Mouse (Mus musculus): ENCODE results near the gene Rom1. TPM values are rescaled to one million over a fixed set of nuclear protein-coding genes. Genes with fewer than 3 reads are reported as not detected.
"Not testable (repeated sequence)": the region's sequence is repeated elsewhere in the genome, so short reads cannot be mapped to it uniquely, and the experiment has no call there.

Rom1 gene
- total RNA-seq (2021): 1 to 10 TPM; 1.4 to 1.7 TPM

GRCm38 (mm10) chr19:8929224-8930088, at the start of gene Rom1, which contains the start of gene Eml3:
Rom1 (minus strand) TSS chr19:8929356.
Eml3 (plus strand) TSS chr19:8929552.
- intact Hi-C loops (cut with DNase I): no loop called here
- peak; percentile 73 for DNase-seq

GRCm38 (mm10) chr19:8976535-8976934, 47.4 kb upstream of the Rom1 start:
- intact Hi-C loops (cut with DNase I): loop anchor here (10.0 kb wide), 1 partner anchor 108 kb away; the partner anchor contains the start of gene Scgb1a1
- DNase-seq: no peak

DNA sequence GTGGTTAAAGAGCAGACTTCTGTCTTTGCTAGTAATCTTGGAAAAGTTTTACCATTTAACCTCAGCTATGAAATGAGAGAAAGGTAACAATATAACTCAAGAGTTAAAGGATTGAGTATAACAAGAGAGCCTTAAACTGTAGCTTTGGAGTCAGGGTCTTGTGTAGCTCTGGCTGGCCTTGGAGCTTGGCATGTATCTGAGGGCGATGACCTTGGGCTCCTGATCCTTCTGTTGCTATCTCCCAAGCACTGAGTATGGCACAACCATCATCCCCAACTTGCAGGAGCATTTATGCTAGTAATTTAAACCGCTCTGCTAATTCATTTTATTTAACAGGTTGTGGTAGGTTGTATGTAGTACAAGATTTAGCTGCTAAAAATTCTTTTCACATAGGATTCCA, 46.3 kb upstream of the Rom1 start:
- intact Hi-C loops (cut with DNase I): loop anchor here (10.0 kb wide), 1 partner anchor 109 kb away; the partner anchor contains the start of gene Scgb1a1

GRCm38 (mm10) chr19:8974638-8975037, 45.5 kb upstream of the Rom1 start:
- intact Hi-C loops (cut with DNase I): loop anchor here (10.0 kb wide), 1 partner anchor 110 kb away; the partner anchor contains the start of gene Scgb1a1
- DNase-seq: no peak

More for the DNA sequence above, 46.3 kb upstream of the Rom1 start:
- no peak for DNase-seq

GRCm38 (mm10) chr19:8972491-8972890, 43.3 kb upstream of the Rom1 start:
- not testable (repeated sequence) for DNase-seq
- intact Hi-C loops (cut with DNase I): loop anchor here (10.0 kb wide), 1 partner anchor 112 kb away; the partner anchor contains the start of gene Scgb1a1

DNA sequence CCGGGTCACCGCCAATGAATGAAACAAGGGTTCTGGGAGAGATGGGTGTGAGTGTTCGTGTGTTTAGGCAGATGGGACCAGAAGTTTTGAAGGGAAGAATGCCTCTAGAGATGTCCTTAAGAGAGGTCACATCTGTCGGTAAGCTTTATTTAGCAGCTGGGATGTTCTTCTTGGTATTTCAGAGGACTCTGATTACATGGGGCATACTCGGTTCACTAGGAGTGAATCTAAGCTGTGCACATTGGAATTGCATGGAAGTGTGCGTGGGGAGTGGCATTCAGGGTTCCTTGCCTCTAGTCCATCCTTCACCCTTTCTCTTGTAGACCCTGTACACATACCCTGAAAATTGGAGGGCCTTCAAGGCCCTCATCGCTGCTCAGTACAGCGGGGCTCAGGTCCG, 38.7 kb upstream of the Rom1 start:
- DNase-seq: no peak
- intact Hi-C loops (cut with DNase I): no loop called here

DNA sequence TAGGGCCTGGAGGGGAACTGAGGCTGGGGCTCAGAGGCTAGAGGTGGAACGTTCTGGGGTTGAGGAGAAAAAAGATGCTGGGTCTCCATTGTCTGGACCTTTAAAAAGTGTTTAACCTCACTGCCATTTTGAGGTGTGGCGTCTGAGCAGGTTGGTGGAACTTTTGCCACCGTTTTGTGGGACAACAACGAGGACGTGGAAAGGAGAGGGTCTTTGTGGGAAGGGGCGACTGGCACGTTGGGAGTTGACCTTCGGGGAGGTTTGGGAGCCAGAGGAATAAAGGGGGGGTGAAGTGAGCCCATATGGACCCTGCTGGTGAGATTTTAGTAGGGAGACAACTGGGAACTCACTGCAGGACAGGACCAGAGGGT, 38.2 kb upstream of the Rom1 start:
- intact Hi-C loops (cut with DNase I): no loop called here
- no peak for DNase-seq

GRCm38 (mm10) chr19:8966590-8967372, 37.6 kb upstream of the Rom1 start, which contains the start of gene Eef1g:
Eef1g (plus strand) TSS chr19:8967041.
- intact Hi-C loops (cut with DNase I): no loop called here
- DNase-seq: peak; percentile 99

- no peak for DNase-seq
- intact Hi-C loops (cut with DNase I): no loop called here
Measured at GRCm38 (mm10) chr19:8966198-8966589, 37.0 kb upstream of the Rom1 start.

GRCm38 (mm10) chr19:8965771-8966170, 36.6 kb upstream of the Rom1 start:
- no peak for DNase-seq
- intact Hi-C loops (cut with DNase I): no loop called here

- intact Hi-C loops (cut with DNase I): no loop called here
- no peak for DNase-seq
Measured at GRCm38 (mm10) chr19:8965075-8965474, 35.9 kb upstream of the Rom1 start.

- DNase-seq: no peak
- intact Hi-C loops (cut with DNase I): no loop called here
Measured at GRCm38 (mm10) chr19:8962256-8962655, 33.1 kb upstream of the Rom1 start.

- intact Hi-C loops (cut with DNase I): no loop called here
- DNase-seq: no peak
Measured at GRCm38 (mm10) chr19:8954171-8954570, 25.0 kb upstream of the Rom1 start.

GRCm38 (mm10) chr19:8953135-8954039, 24.2 kb upstream of the Rom1 start, which contains the start of gene Tut1:
Tut1 (plus strand) TSS chr19:8953847.
- DNase-seq: peak; percentile 86
- intact Hi-C loops (cut with DNase I): no loop called here

GRCm38 (mm10) chr19:8952241-8952640, 23.1 kb upstream of the Rom1 start:
- DNase-seq: no peak
- intact Hi-C loops (cut with DNase I): no loop called here

- intact Hi-C loops (cut with DNase I): no loop called here
Measured at GRCm38 (mm10) chr19:8950190-8950589, 21.0 kb upstream of the Rom1 start.

GRCm38 (mm10) chr19:8946929-8947328, 17.8 kb upstream of the Rom1 start:
- intact Hi-C loops (cut with DNase I): loop anchor here (10.0 kb wide), 1 partner anchor 112 kb away; the partner anchor contains the start of genes Bscl2 and Gng3
- no peak for DNase-seq

More at GRCm38 (mm10) chr19:8950190-8950589, 21.0 kb upstream of the Rom1 start:
- no peak for DNase-seq

DNA sequence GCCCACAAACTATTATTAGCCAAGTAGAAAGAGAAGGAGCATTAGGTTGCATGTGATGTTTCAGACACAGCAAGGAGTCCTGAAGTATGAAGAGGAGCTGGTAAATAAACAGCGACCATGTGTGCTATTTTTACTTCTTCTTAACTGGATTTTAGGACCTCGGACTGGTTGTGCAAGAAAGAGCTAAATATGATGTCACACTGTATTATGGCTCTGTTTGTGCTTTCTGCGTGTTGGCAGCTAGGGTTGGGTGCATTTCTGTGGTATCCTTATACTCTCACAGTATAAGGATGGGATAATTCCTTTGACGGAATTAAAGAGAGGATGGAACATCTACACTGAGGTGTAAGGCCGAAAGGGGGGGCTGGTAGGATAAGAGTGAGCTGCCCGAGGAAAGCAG, 16.1 kb upstream of the Rom1 start:
- DNase-seq: no peak
- intact Hi-C loops (cut with DNase I): loop anchor here (10.0 kb wide), 1 partner anchor 110 kb away; the partner anchor contains the start of genes Bscl2 and Gng3

GRCm38 (mm10) chr19:8944750-8945149, 15.6 kb upstream of the Rom1 start:
- intact Hi-C loops (cut with DNase I): loop anchor here (10.0 kb wide), 1 partner anchor 110 kb away; the partner anchor contains the start of genes Bscl2 and Gng3
- DNase-seq: peak; percentile 84

DNA sequence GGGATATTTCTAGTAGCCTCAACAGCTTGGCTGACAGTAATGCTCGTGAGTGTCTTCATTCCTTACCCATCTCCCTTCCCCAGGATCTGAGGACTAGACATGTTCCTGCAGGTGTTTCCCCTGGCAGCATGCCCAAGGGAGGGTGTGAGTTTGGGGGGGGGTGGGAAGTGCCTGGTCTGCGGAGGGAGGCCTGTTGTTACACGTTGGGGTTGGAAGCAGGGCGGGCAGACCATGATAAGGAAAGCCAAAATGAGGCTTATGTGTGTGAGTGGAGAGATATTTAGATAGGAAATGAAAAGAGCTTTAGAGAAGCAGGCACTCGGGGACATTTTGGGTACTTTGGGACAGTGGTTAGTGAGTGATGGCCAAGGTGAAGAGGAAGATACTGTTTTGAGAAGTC, 14.9 kb upstream of the Rom1 start:
- DNase-seq: no peak
- intact Hi-C loops (cut with DNase I): loop anchor here (10.0 kb wide), 1 partner anchor 109 kb away; the partner anchor contains the start of genes Bscl2 and Gng3
